Mouse (Mus musculus): ENCODE data around the gene H3f3b.

- TF ChIP-seq POLR2A (IDR thresholded peaks at IDR 0.05; ENCODE audit: borderline replicate concordance, extremely low read depth, insufficient read depth, insufficient read length, poor library complexity, severe bottlenecking) (no peak), CTCF (IDR thresholded peaks at IDR 0.05; ENCODE audit: borderline replicate concordance, extremely low read depth, insufficient read depth, insufficient read length) (no peak)
Observed at GRCm38 (mm10) chr11:116014821-116015220, 12.9 kb downstream of the H3f3b start.
